ENCODE assay signal across 12 mouse cellular contexts in genomic region chr10:94521776-94522175, GRCm38 (mm10).
DNase-seq lines count a peak whose midpoint lies in the region; ATAC-seq and TF ChIP-seq lines count a peak whose summit lies in the region.
"Had no signal": no experiment of that assay in that cellular context is flagged by ENCODE, and none has a peak within 500 bp of the region (broad histone marks: within the 10 kb centered on the region; RNA-seq: fewer than 3 reads in every experiment).

No protein-coding gene starts in this region.

- TF ChIP-seq EP300 in heart, adult 2 months (IDR thresholded peaks at IDR 0.05; ENCODE audit: insufficient read depth, low read depth, low read length): no peak

- TF ChIP-seq POLR2A in heart, adult 2 months (IDR thresholded peaks at IDR 0.05; ENCODE audit: insufficient read depth, low read depth, low read length): no peak

- H3K4me3 ChIP-seq in heart, adult 2 months: no peak overlapping the region
- no peak overlapping the region for H3K4me3 ChIP-seq in limb, embryonic 12.5 days (replicated peaks)
- H3K4me3 ChIP-seq in intestine, embryonic 16.5 days (ENCODE audit: low read length): no peak overlapping the region
- H3K4me3 ChIP-seq in forebrain, embryonic 16.5 days (replicated peaks; ENCODE audit: low read length): no peak overlapping the region

- H3K36me3 ChIP-seq in heart, adult 2 months (ENCODE audit: control insufficient read depth, insufficient read depth, low read length): peaks cover 27% of the 10 kb centered on the region
- H3K36me3 ChIP-seq in limb, embryonic 12.5 days: no peaks in the 10 kb centered on the region
- no peaks in the 10 kb centered on the region for H3K36me3 ChIP-seq in intestine, embryonic 16.5 days (ENCODE audit: control insufficient read depth, insufficient read depth, low read length)
- H3K36me3 ChIP-seq in forebrain, embryonic 16.5 days (ENCODE audit: control insufficient read depth, insufficient read depth): no peaks in the 10 kb centered on the region

- 28% methylated on average over 10 of the region's 10 CpGs for whole genome bisulfite sequencing in heart, adult 2 months
- WGBS in limb, embryonic 12.5 days: 26% methylated on average over 9 of the region's 10 CpGs
- 54% methylated on average over 9 of the region's 10 CpGs for WGBS in intestine, embryonic 16.5 days
- WGBS in forebrain, embryonic 16.5 days: 40% methylated on average over 9 of the region's 10 CpGs

- no peaks in the 10 kb centered on the region for H3K9me3 ChIP-seq in limb, embryonic 12.5 days
- H3K9me3 ChIP-seq in intestine, embryonic 16.5 days (ENCODE audit: control insufficient read depth, low read length): no peaks in the 10 kb centered on the region
- H3K9me3 ChIP-seq in forebrain, embryonic 16.5 days (ENCODE audit: control insufficient read depth, low read length): no peaks in the 10 kb centered on the region

- H3K4me1 ChIP-seq in heart, adult 2 months (ENCODE audit: control insufficient read depth, insufficient read depth, low read length): peaks cover 35% of the 10 kb centered on the region
- H3K4me1 ChIP-seq in limb, embryonic 12.5 days (replicated peaks): peaks cover 57% of the 10 kb centered on the region
- peaks cover 20% of the 10 kb centered on the region for H3K4me1 ChIP-seq in intestine, embryonic 16.5 days (ENCODE audit: control insufficient read depth, insufficient read depth, low read length)
- peaks cover 20% of the 10 kb centered on the region for H3K4me1 ChIP-seq in forebrain, embryonic 16.5 days (replicated peaks; ENCODE audit: control insufficient read depth, insufficient read depth, low read length)

- no peak for ATAC-seq in limb, embryonic 12.5 days (ENCODE audit: insufficient number of reproducible peaks, insufficient read depth, low FRiP score, low TSS enrichment, low read depth)
- ATAC-seq in intestine, embryonic 16.5 days: no peak
- no peak for ATAC-seq in forebrain, embryonic 16.5 days

- H3K27me3 ChIP-seq in heart, adult 2 months (ENCODE audit: control insufficient read depth, insufficient read depth, low read length): no peaks in the 10 kb centered on the region
- peaks cover 15% of the 10 kb centered on the region for H3K27me3 ChIP-seq in limb, embryonic 12.5 days
- no peaks in the 10 kb centered on the region for H3K27me3 ChIP-seq in intestine, embryonic 16.5 days (replicated peaks; ENCODE audit: control insufficient read depth, insufficient read depth, low read length)
- peaks cover 5% of the 10 kb centered on the region; the same call in 1 of the 2 replicates for H3K27me3 ChIP-seq in forebrain, embryonic 16.5 days (replicated peaks; ENCODE audit: control insufficient read depth, insufficient read depth, low read length)

- intact Hi-C loops in heart, adult 2 months (cut with DNase I): loop anchor here (2.0 kb wide), 1 partner anchor 21 kb away; no protein-coding TSS in a partner anchor
- intact Hi-C loops in heart, postnatal 10 days (cut with DNase I): loop anchor here (5.0 kb wide), 1 partner anchor 56 kb away; no protein-coding TSS in a partner anchor

- H3K27ac ChIP-seq in heart, adult 2 months: peak overlapping the region; percentile 22
- H3K27ac ChIP-seq in limb, embryonic 12.5 days: 0 out of 2 replicates have a peak overlapping the region, but pooled peaks have one; percentile 29
- no peak overlapping the region for H3K27ac ChIP-seq in intestine, embryonic 16.5 days (ENCODE audit: low read length)
- H3K27ac ChIP-seq in forebrain, embryonic 16.5 days (ENCODE audit: low read length): no peak overlapping the region

- peak overlapping the region; percentile 23; the same call in 1 of the 2 replicates for H3K4me2 ChIP-seq in limb, embryonic 12.5 days
- no peak overlapping the region for H3K4me2 ChIP-seq in intestine, embryonic 16.5 days (ENCODE audit: low read depth, low read length)
- no peak overlapping the region for H3K4me2 ChIP-seq in forebrain, embryonic 16.5 days (ENCODE audit: low read length)

- no peak overlapping the region for H3K9ac ChIP-seq in heart, adult 2 months (ENCODE audit: low read depth, low read length)
- no peak overlapping the region for H3K9ac ChIP-seq in limb, embryonic 12.5 days (replicated peaks)
- no peak overlapping the region for H3K9ac ChIP-seq in intestine, embryonic 16.5 days (ENCODE audit: low read depth, low read length)
- H3K9ac ChIP-seq in forebrain, embryonic 16.5 days (replicated peaks; ENCODE audit: low read depth, low read length): no peak overlapping the region

- TF ChIP-seq CTCF in heart, adult 2 months (IDR thresholded peaks at IDR 0.05): peak; percentile 8; the same call in 1 of the 2 replicates

- peak in 1 of 2 experiments; percentile 22 for DNase-seq in heart, adult 2 months
- DNase-seq in heart, postnatal 10 days: no peak
- DNase-seq in 3134 (ENCODE audit: extremely low read depth, insufficient read length, low spot score): peak; percentile 32
- peak; percentile 17 for DNase-seq in NIH3T3 (ENCODE audit: low read depth)
- no peak for DNase-seq in cerebellum, adult 11 months
- DNase-seq: cerebellum, adult 8-10 months; gastrocnemius, postnatal 14 days; kidney, adult 18-20 months; lung, postnatal 4 days had no signal

- H3K79me2 ChIP-seq in heart, adult 2 months (replicated peaks; ENCODE audit: control insufficient read depth, insufficient read depth, low read length): peaks cover 7% of the 10 kb centered on the region; the same call in 1 of the 2 replicates

Comparison
In these comparisons a context has a peak if more than half of its experiments do, and no peak if none do; other contexts are left out.
1. DNase-seq: peak in 3134 (single experiment) and NIH3T3 (single experiment); none in heart, postnatal 10 days (0 of 2) and cerebellum, adult 11 months (single experiment).
2. H3K27ac ChIP-seq: peak in heart, adult 2 months (single experiment) and limb, embryonic 12.5 days (single experiment); none in intestine, embryonic 16.5 days (single experiment) and forebrain, embryonic 16.5 days (single experiment).